In genomic region chr10:98793926-98794536, GRCm38 (mm10) we compare ENCODE assay signal across 26 mouse cellular contexts.
"Had no signal": no experiment of that assay in that cellular context is flagged by ENCODE, and none has a peak within 500 bp of the region (broad histone marks: within the 10 kb centered on the region; RNA-seq: fewer than 3 reads in every experiment).

No protein-coding gene starts in this region.

- H3K9ac ChIP-seq: hindbrain, embryonic 12.5 days; hindbrain, embryonic 14.5 days; intestine, embryonic 15.5 days; liver, embryonic 13.5 days; liver, embryonic 15.5 days; liver, postnatal 0 days had no signal

- H3K4me2 ChIP-seq: heart, embryonic 11.5 days; hindbrain, embryonic 12.5 days; hindbrain, embryonic 14.5 days; intestine, embryonic 15.5 days; liver, embryonic 11.5 days; liver, embryonic 13.5 days; liver, embryonic 15.5 days had no signal

- H3K27me3 ChIP-seq: hindbrain, embryonic 12.5 days; intestine, embryonic 15.5 days; liver, embryonic 13.5 days; liver, embryonic 15.5 days had no signal

- DNase-seq: gastrocnemius, adult 2 months; gastrocnemius, postnatal 10 days; gastrocnemius, postnatal 25 days; heart, adult 2 months; heart, postnatal 10 days; heart, postnatal 4 days; kidney, adult 18-20 months; kidney, adult 8-10 months; kidney, postnatal 10 days; kidney, postnatal 25 days; kidney, postnatal 4 days; liver; liver, embryonic 13.5 days; liver, postnatal 0 days had no signal

- H3K27ac ChIP-seq: gastrocnemius, adult 2 months; heart, adult 2 months; hindbrain, embryonic 10.5 days; hindbrain, embryonic 12.5 days; hindbrain, embryonic 14.5 days; intestine, embryonic 15.5 days; layer of hippocampus, adult 2 months; left cerebral cortex, adult 2 months; liver, embryonic 13.5 days; liver, embryonic 15.5 days had no signal

- H3K4me3 ChIP-seq: gastrocnemius, adult 2 months; heart, adult 2 months; hindbrain, embryonic 10.5 days; hindbrain, embryonic 12.5 days; intestine, embryonic 15.5 days; layer of hippocampus, adult 2 months; left cerebral cortex, adult 2 months; liver, embryonic 13.5 days; liver, embryonic 15.5 days had no signal

- H3K36me3 ChIP-seq: hindbrain, embryonic 10.5 days; hindbrain, embryonic 12.5 days; intestine, embryonic 15.5 days; liver, embryonic 13.5 days; liver, embryonic 15.5 days had no signal

- H3K4me1 ChIP-seq: hindbrain, embryonic 10.5 days; hindbrain, embryonic 12.5 days; intestine, embryonic 15.5 days; liver, embryonic 13.5 days; liver, embryonic 15.5 days had no signal

- H3K9me3 ChIP-seq: hindbrain, embryonic 10.5 days; hindbrain, embryonic 12.5 days; intestine, embryonic 15.5 days; liver, embryonic 13.5 days; liver, embryonic 15.5 days had no signal

- ATAC-seq: hindbrain, embryonic 16.5 days; inflammation-experienced regulatory T-cells, adult 6 months; intestine, embryonic 15.5 days; intestine, postnatal 0 days; liver, postnatal 0 days had no signal
